Mouse (Mus musculus) lung, embryonic 14.5 days (tissue): Measurements from ENCODE around the gene Ppp6r2. TPM values are rescaled to one million over a fixed set of nuclear protein-coding genes. Genes with fewer than 3 reads are reported as not detected.

Experiments
- ATAC-seq: fragments of 200-750 bp; cut with Nextera tagmentation; 2 replicates; pipeline ENCODE4 v1.8.0; 2017; ENCODE audit warnings: mild to moderate bottlenecking, moderate TSS enrichment, moderate library complexity; ENCODE audit not compliant: insufficient read depth
- DNase-seq: peaks from one replicate; pipeline ENCODE4 v3.0.0-alpha.2; 2015
- H3K27ac ChIP-seq: fragments of 300-500 bp; sonication (generic); 2 replicates; pipeline ENCODE4 v1.5.1; 2014; ENCODE audit warnings: low read depth, mild to moderate bottlenecking, moderate library complexity
- H3K27me3 ChIP-seq: fragments of 300-500 bp; sonication (generic); 2 replicates; pipeline ENCODE4 v1.6.1; 2014; ENCODE audit warnings: low read length, control low read depth; ENCODE audit not compliant: insufficient read depth
- H3K36me3 ChIP-seq: fragments of 300-500 bp; sonication (generic); 2 replicates; pipeline ENCODE4 v1.6.1; 2014; ENCODE audit warnings: control low read depth; ENCODE audit not compliant: insufficient read depth
- H3K4me1 ChIP-seq: fragments of 300-500 bp; sonication (generic); 2 replicates; pipeline ENCODE4 v1.6.1; 2014; ENCODE audit warnings: antibody characterized with exemption, control low read depth; ENCODE audit not compliant: insufficient read depth
- H3K4me2 ChIP-seq: fragments of 300-500 bp; sonication (generic); 2 replicates; pipeline ENCODE4 v1.6.1; 2014; ENCODE audit warnings: mild to moderate bottlenecking
- H3K4me3 ChIP-seq: fragments of 300-500 bp; sonication (generic); 2 replicates; pipeline ENCODE4 v1.5.1; 2014; ENCODE audit warnings: low read depth, low read length
- H3K9ac ChIP-seq: fragments of 300-500 bp; sonication (generic); 2 replicates; pipeline ENCODE4 v1.6.1; 2014
- H3K9me3 ChIP-seq: fragments of 300-500 bp; sonication (generic); 2 replicates; pipeline ENCODE4 v1.6.1; 2016; ENCODE audit warnings: low read depth, low read length, control low read depth
- CTCF ChIP-seq: IDR thresholded peaks from 2 replicates; pipeline ENCODE4 v1.5.1; 2016; ENCODE audit warnings: antibody characterized with exemption, low read depth
- WGBS: fragments of 180-500 bp; shearing (Covaris S2); extraction: QIAGEN DNeasy Blood & Tissue Kit; methylation state at CpG from one replicate; pipeline ENCODE4 v1.1.7; 2014; 5-methylcytosine and 5-hydroxymethylcytosine counted together
- microRNA-seq: library from miRNA; unstranded; fragments of <30 nt; microRNA quantifications from one replicate; pipeline ENCODE4, GENCODE M21; 2016; ENCODE audit warnings: borderline number of aligned reads
- polyA plus RNA-seq: library from polyadenylated mRNA; unstranded; fragments of >200 nt; fragmentation: Nextera tagmentation; extraction: Ambion mirVana; gene quantifications from 2 replicates; pipeline ENCODE4 v1.2.1, GENCODE M21; 2014

Ppp6r2 gene
- polyA plus RNA-seq, 1 experiment from 2014 or later: 27.8 TPM

- DNase-seq (no peak), ATAC-seq (no peak)
- Histone ChIP-seq H3K9ac (no peak overlapping the region), H3K36me3 (no peaks in the 10 kb centered on the region), H3K27me3 (no peaks in the 10 kb centered on the region), H3K4me3 (no peak overlapping the region), H3K27ac (no peak overlapping the region), H3K4me1 (no peaks in the 10 kb centered on the region), H3K9me3 (no peaks in the 10 kb centered on the region), H3K4me2 (no peak overlapping the region)
- 75% methylated on average over 17 of the region's 17 CpGs for WGBS
- no peak for TF ChIP-seq CTCF
Observed at GRCm38 (mm10) chr15:89334774-89335537, 123.6 kb downstream of the Ppp6r2 start.

GRCm38 (mm10) chr15:89336422-89336821 is 125.1 kb downstream of the Ppp6r2 start:
- Histone ChIP-seq H3K36me3 (no peaks in the 10 kb centered on the region), H3K27me3 (no peaks in the 10 kb centered on the region), H3K27ac (no peak overlapping the region), H3K4me2 (no peak overlapping the region), H3K9me3 (no peaks in the 10 kb centered on the region), H3K4me1 (no peaks in the 10 kb centered on the region), H3K9ac (no peak overlapping the region), H3K4me3 (no peak overlapping the region)
- WGBS: 76% methylated on average over 14 of the region's 14 CpGs
- ATAC-seq: no peak
- DNase-seq: no peak
- no peak for TF ChIP-seq CTCF

Small RNA genes lying within 50 kb of the gene (microRNA-seq; reads per million reads assigned to microRNA genes)
- 1.4 reads per million for gene Mir6958
- gene Mir6959: not detected
- gene Mir7118: 0.71 reads per million

Other genes with a start within 250 kb of the Ppp6r2 start
- gene Mlc1, start 232.5 kb upstream of the Ppp6r2 start, polyA plus RNA-seq: not detected in 2 replicates
- 0.89 TPM in 1 of 2 replicates, not detected in the other for gene Mov10l1, start 228.6 kb upstream of the Ppp6r2 start, polyA plus RNA-seq
- gene Panx2, start 151.8 kb upstream of the Ppp6r2 start, polyA plus RNA-seq: 0.22 and 0.34 TPM in 2 replicates
- gene Trabd, start 136.4 kb upstream of the Ppp6r2 start, polyA plus RNA-seq: 48.6 and 51.6 TPM in 2 replicates
- gene Selenoo, start 122.5 kb upstream of the Ppp6r2 start, polyA plus RNA-seq: 18.7 and 21.5 TPM in 2 replicates
- gene Tubgcp6, start 88.4 kb upstream of the Ppp6r2 start, polyA plus RNA-seq: 18.4 and 19.8 TPM in 2 replicates
- 18.8 and 19.7 TPM in 2 replicates for gene Hdac10, start 82.9 kb upstream of the Ppp6r2 start, polyA plus RNA-seq
- gene Mapk12, start 70.8 kb upstream of the Ppp6r2 start, polyA plus RNA-seq: 11.4 and 11.9 TPM in 2 replicates
- gene Mapk11, start 61.9 kb upstream of the Ppp6r2 start, polyA plus RNA-seq: 11.3 and 13.3 TPM in 2 replicates
- 149 and 156 TPM in 2 replicates for gene Plxnb2, start 30.8 kb upstream of the Ppp6r2 start, polyA plus RNA-seq
- 9.2 and 11.0 TPM in 2 replicates for gene Dennd6b, start 15.1 kb upstream of the Ppp6r2 start, polyA plus RNA-seq
- gene Sbf1, start 103.8 kb downstream of the Ppp6r2 start, polyA plus RNA-seq: 56.5 and 71.3 TPM in 2 replicates
- gene Adm2, start 111.2 kb downstream of the Ppp6r2 start, polyA plus RNA-seq: 0.33 and 0.53 TPM in 2 replicates
- gene Miox, start 122.8 kb downstream of the Ppp6r2 start, polyA plus RNA-seq: not detected in 2 replicates
- 59.1 and 63.7 TPM in 2 replicates for gene Lmf2, start 144.1 kb downstream of the Ppp6r2 start, polyA plus RNA-seq
- 157 and 168 TPM in 2 replicates for gene Ncaph2, start 144.2 kb downstream of the Ppp6r2 start, polyA plus RNA-seq
- 4.5 and 7.5 TPM in 2 replicates for gene Sco2, start 162.3 kb downstream of the Ppp6r2 start, polyA plus RNA-seq
- gene Tymp, start 165.5 kb downstream of the Ppp6r2 start, polyA plus RNA-seq: 0.96 and 1.5 TPM in 2 replicates
- gene Odf3b, start 167.7 kb downstream of the Ppp6r2 start, polyA plus RNA-seq: 1.1 and 1.3 TPM in 2 replicates
- not detected in 2 replicates for gene Klhdc7b, start 173.4 kb downstream of the Ppp6r2 start, polyA plus RNA-seq
- gene Syce3, start 198.9 kb downstream of the Ppp6r2 start, polyA plus RNA-seq: not detected in 2 replicates
- 0.54 and 2.3 TPM in 2 replicates for gene Cpt1b, start 214.3 kb downstream of the Ppp6r2 start, polyA plus RNA-seq
- 1.9 and 3.0 TPM in 2 replicates for gene C730034F03Rik, start 218.0 kb downstream of the Ppp6r2 start, polyA plus RNA-seq
- gene Gm44502, start 218.1 kb downstream of the Ppp6r2 start, polyA plus RNA-seq: 0.15 TPM in 1 of 2 replicates, not detected in the other
- 45.9 and 48.3 TPM in 2 replicates for gene Chkb, start 218.4 kb downstream of the Ppp6r2 start, polyA plus RNA-seq
- 0.57 and 0.60 TPM in 2 replicates for gene Mapk8ip2, start 242.4 kb downstream of the Ppp6r2 start, polyA plus RNA-seq